Mouse (Mus musculus) frontal cortex, postnatal 10 days (tissue): ENCODE measurements around the gene Vsx1.

Experiments used
- DNase-seq, 2 experiments: peaks; one replicate each; pipeline ENCODE4 v3.0.0; 2022; ENCODE audit warnings: low spot score in 2 of 2, mixed read lengths in 1 of 2

Gene Vsx1

GRCm38 (mm10) chr2:150667820-150668766, 21.1 kb downstream of the Vsx1 start, which contains the start of gene Acss1:
Acss1 (minus strand) TSS chr2:150668500.
- DNase-seq = peak; percentile 31 to 64

GRCm38 (mm10) chr2:150667065-150667819, 21.9 kb downstream of the Vsx1 start:
- DNase-seq = no peak

- no peak for DNase-seq
Observed at GRCm38 (mm10) chr2:150666723-150667064, 22.5 kb downstream of the Vsx1 start.

DNA sequence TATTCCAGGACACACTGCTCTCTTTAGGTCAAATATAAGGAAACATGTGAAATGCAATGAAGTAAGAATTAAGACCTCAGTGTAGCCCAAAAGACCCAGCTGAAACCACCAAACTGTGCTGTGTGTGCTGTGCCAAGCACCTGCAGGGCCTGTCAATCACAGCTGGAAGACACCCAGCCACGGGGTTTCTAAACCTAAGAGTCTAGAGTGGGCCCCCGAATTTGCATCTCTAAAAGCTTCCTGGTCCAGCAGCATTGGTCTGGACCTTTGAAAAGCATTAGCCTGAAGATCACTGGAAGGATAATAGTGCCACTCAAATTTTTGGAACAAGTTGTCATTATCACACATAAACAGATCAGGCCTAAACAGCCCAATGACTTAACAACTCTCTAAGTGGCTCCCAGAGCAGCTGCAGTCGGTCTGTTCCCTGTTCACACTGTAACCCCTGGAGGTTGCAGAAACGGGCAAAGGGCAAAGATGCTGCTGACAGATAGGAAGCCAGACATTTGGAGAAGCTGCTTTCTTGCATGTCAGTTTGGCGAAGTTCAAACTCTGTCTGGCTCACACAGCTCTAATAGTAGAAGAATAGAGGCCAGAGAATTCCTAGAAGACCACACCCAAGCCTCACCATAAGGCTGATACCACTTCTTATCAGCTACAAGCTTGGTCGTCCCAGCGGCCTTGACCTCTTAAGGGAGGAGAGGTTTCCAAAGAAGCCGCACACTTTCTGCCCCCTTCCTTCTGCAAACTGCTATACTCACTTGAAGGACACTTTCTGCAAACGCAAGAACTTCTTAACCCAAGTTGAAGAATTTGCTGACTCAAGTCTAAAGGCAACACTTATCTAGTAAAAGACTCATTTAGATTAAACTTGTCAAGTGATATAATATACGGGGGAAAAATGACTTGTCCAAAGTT, 23.4 kb downstream of the Vsx1 start:
- DNase-seq = no peak

- DNase-seq = no peak
Observed at GRCm38 (mm10) chr2:150665006-150665405, 24.2 kb downstream of the Vsx1 start.

GRCm38 (mm10) chr2:150664152-150664920, 24.8 kb downstream of the Vsx1 start:
- no peak for DNase-seq

DNA sequence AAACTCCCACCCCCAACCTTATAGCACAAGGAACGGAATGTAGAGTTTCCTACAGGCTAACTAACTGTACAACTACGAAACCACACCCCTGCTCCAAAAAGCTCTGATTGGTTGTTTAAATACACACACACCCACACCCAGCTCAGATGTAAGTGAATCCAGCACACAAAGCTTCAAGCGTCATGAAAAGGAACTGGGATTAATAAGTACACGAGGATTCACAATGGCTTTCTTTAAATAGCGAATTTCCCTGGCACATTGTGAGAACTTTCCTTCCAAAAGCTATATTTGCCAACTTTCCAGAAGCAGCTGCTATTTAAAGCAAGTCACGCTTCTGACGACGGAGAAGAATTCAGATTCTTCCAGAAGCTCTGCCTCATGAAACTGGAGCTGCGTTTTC, 25.9 kb downstream of the Vsx1 start:
- peak in 1 of 2 experiments; percentile 27 for DNase-seq

- DNase-seq = no peak
Observed at GRCm38 (mm10) chr2:150662007-150662406, 27.2 kb downstream of the Vsx1 start.

- peak in 1 of 2 experiments; percentile 29 for DNase-seq
Observed at GRCm38 (mm10) chr2:150660668-150661451, 28.3 kb downstream of the Vsx1 start.

GRCm38 (mm10) chr2:150660049-150660448, 29.1 kb downstream of the Vsx1 start:
- DNase-seq = no peak

- DNase-seq = no peak
Observed at GRCm38 (mm10) chr2:150656975-150657768, 32.0 kb downstream of the Vsx1 start.

DNA sequence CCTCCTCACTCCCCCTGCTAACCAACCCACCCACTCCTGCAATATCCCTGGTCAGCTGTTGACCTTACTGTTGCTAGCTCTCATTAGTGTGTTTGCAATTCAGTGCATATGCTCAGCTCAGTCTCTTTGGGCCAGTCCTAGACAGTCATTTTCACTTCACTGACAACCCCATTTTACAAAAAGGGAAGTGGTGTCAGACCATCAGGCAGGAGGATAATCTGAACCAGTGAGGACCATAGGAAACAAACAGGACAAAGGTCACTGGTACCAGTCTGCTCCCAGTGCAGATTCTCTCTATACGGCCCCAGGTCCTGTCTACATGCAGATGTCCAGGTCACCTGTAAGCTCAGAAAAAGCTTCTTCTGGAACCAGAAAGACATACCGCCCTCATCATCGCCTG, 33.0 kb downstream of the Vsx1 start:
- no peak for DNase-seq

- no peak for DNase-seq
Observed at GRCm38 (mm10) chr2:150655290-150655689, 33.9 kb downstream of the Vsx1 start.

DNA sequence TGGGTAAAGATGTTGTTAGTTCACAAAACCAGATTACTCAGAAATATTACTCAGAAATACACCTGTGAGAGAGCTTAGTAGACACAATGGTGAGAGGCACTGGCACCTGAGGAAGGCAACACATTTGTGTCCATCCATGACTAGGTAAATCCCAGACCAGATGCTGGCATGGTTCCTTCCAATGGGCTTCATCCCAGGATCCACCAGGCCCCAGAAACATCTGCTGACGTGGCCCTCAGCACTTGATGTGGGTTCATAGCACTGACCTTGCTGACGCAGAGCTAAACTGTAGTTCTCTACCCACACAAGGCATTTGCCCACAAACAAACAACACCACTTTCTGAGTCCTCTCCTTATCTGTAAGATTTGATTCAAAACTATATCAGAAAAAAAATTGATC, 34.3 kb downstream of the Vsx1 start:
- DNase-seq = no peak

- DNase-seq = no peak
Observed at GRCm38 (mm10) chr2:150651366-150651765, 37.8 kb downstream of the Vsx1 start.

GRCm38 (mm10) chr2:150650511-150651074, 38.6 kb downstream of the Vsx1 start:
- no peak for DNase-seq

- no peak for DNase-seq
Observed at GRCm38 (mm10) chr2:150648300-150648895, 40.8 kb downstream of the Vsx1 start.

- DNase-seq = no peak
Observed at GRCm38 (mm10) chr2:150647681-150648299, 41.4 kb downstream of the Vsx1 start.
